Mouse (Mus musculus) stomach, postnatal 0 days (tissue): ENCODE measurements around the gene Ckap2l. TPM values are rescaled to one million over a fixed set of nuclear protein-coding genes. Genes with fewer than 3 reads are reported as not detected.

Source experiments
- ATAC-seq: fragments of 200-750 bp; cut with Nextera tagmentation; 2 replicates; pipeline ENCODE4 v1.8.0; 2017; ENCODE audit not compliant: low FRiP score, low TSS enrichment
- DNase-seq: peaks from one replicate; pipeline ENCODE4 v3.0.0-alpha.2; 2016; ENCODE audit warnings: low spot score
- H3K27ac ChIP-seq: fragments of 300-500 bp; sonication (generic); replicated peaks from 2 replicates; pipeline ENCODE4 v1.5.1; 2014; ENCODE audit warnings: mild to moderate bottlenecking, control low read depth
- H3K27me3 ChIP-seq: fragments of 300-500 bp; sonication (generic); 2 replicates; pipeline ENCODE4 v1.6.1; 2014; ENCODE audit warnings: low read length; ENCODE audit not compliant: control insufficient read depth, insufficient read depth
- H3K36me3 ChIP-seq: fragments of 300-500 bp; sonication (generic); 2 replicates; pipeline ENCODE4 v1.6.1; 2014; ENCODE audit warnings: low read length, mixed read lengths; ENCODE audit not compliant: control insufficient read depth, insufficient read depth
- H3K4me1 ChIP-seq: fragments of 300-500 bp; sonication (generic); replicated peaks from 2 replicates; pipeline ENCODE4 v1.6.1; 2014; ENCODE audit warnings: antibody characterized with exemption; ENCODE audit not compliant: control insufficient read depth, insufficient read depth
- H3K4me2 ChIP-seq: fragments of 300-500 bp; sonication (generic); replicated peaks from 2 replicates; pipeline ENCODE4 v1.6.1; 2014; ENCODE audit warnings: low read depth, mild to moderate bottlenecking, control low read depth, moderate library complexity
- H3K4me3 ChIP-seq: fragments of 300-500 bp; sonication (generic); 2 replicates; pipeline ENCODE4 v1.5.1; 2014; ENCODE audit warnings: low read depth, low read length, control low read depth
- H3K9ac ChIP-seq: fragments of 300-500 bp; sonication (generic); 2 replicates; pipeline ENCODE4 v1.6.1; 2014; ENCODE audit warnings: mild to moderate bottlenecking, low read length, control low read depth, mixed read lengths
- H3K9me3 ChIP-seq: fragments of 300-500 bp; sonication (generic); 2 replicates; pipeline ENCODE4 v1.6.1; 2016; ENCODE audit warnings: low read length; ENCODE audit not compliant: control insufficient read depth
- CTCF ChIP-seq: IDR thresholded peaks from 2 replicates; pipeline ENCODE4 v1.5.1; 2016; ENCODE audit warnings: antibody characterized with exemption, low read depth, mild to moderate bottlenecking, moderate library complexity
- EP300 ChIP-seq: optimal IDR thresholded peaks from 2 replicates; pipeline ENCODE3; 2016; ENCODE audit warnings: antibody characterized with exemption
- WGBS: fragments of 180-500 bp; shearing (Covaris S2); extraction: QIAGEN DNeasy Blood & Tissue Kit; methylation state at CpG from one replicate; pipeline ENCODE4 v1.1.7; 2014; 5-methylcytosine and 5-hydroxymethylcytosine counted together
- polyA plus RNA-seq: library from polyadenylated mRNA; unstranded; fragments of >200 nt; fragmentation: Nextera tagmentation; extraction: Ambion mirVana; gene quantifications from 2 replicates; pipeline ENCODE4 v1.2.1, GENCODE M21; 2015

Ckap2l gene
- polyA plus RNA-seq, 1 experiment from 2014 or later, result 9.8 TPM

GRCm38 (mm10) chr2:129225251-129225819, 71.7 kb downstream of the Ckap2l start:
- Histone ChIP-seq H3K27me3 (no peaks in the 10 kb centered on the region), H3K4me1 (no peaks in the 10 kb centered on the region), H3K36me3 (no peaks in the 10 kb centered on the region), H3K4me3 (no peak overlapping the region), H3K9me3 (no peaks in the 10 kb centered on the region), H3K27ac (no peak overlapping the region), H3K9ac (no peak overlapping the region), H3K4me2 (no peak overlapping the region)
- no peak for TF ChIP-seq CTCF
- no peak for TF ChIP-seq EP300
- no peak for ATAC-seq
- WGBS, result 81% methylated on average over 17 of the region's 17 CpGs
- no peak for DNase-seq

GRCm38 (mm10) chr2:129224178-129224577, 72.8 kb downstream of the Ckap2l start:
- no peaks in the 10 kb centered on the region for H3K27me3 ChIP-seq
- TF ChIP-seq CTCF (no peak), EP300 (no peak)
- no peaks in the 10 kb centered on the region for H3K36me3 ChIP-seq
- no peaks in the 10 kb centered on the region for H3K4me1 ChIP-seq
- DNase-seq (no peak), ATAC-seq (no peak)
- H3K27ac ChIP-seq, result no peak overlapping the region
- no peak overlapping the region for H3K4me2 ChIP-seq
- no peaks in the 10 kb centered on the region for H3K9me3 ChIP-seq
- H3K9ac ChIP-seq, result no peak overlapping the region
- no peak overlapping the region for H3K4me3 ChIP-seq
- whole genome bisulfite sequencing, result 65% methylated on average over 4 of the region's 4 CpGs

GRCm38 (mm10) chr2:129221097-129221632, 75.8 kb downstream of the Ckap2l start:
- WGBS, result 63% methylated on average over 9 of the region's 9 CpGs
- no peak overlapping the region for H3K27ac ChIP-seq
- H3K4me1 ChIP-seq, result no peaks in the 10 kb centered on the region
- no peak for ATAC-seq
- no peak overlapping the region for H3K4me2 ChIP-seq
- no peak overlapping the region for H3K9ac ChIP-seq
- DNase-seq, result no peak
- H3K36me3 ChIP-seq, result no peaks in the 10 kb centered on the region
- H3K9me3 ChIP-seq, result no peaks in the 10 kb centered on the region
- no peak for TF ChIP-seq EP300
- no peak for TF ChIP-seq CTCF
- no peaks in the 10 kb centered on the region for H3K27me3 ChIP-seq
- H3K4me3 ChIP-seq, result no peak overlapping the region

- ATAC-seq (no peak), DNase-seq (no peak)
- Histone ChIP-seq H3K4me3 (no peak overlapping the region), H3K4me1 (no peaks in the 10 kb centered on the region), H3K9me3 (no peaks in the 10 kb centered on the region), H3K4me2 (no peak overlapping the region), H3K36me3 (no peaks in the 10 kb centered on the region), H3K27ac (no peak overlapping the region), H3K9ac (no peak overlapping the region), H3K27me3 (no peaks in the 10 kb centered on the region)
- TF ChIP-seq EP300 (no peak), CTCF (no peak)
- 80% methylated on average over 4 of the region's 4 CpGs for WGBS
Measured at GRCm38 (mm10) chr2:129218537-129219105, 78.4 kb downstream of the Ckap2l start.

Other genes with a start within 250 kb of the Ckap2l start
- gene Vinac1, start 249.0 kb downstream of the Ckap2l start, polyA plus RNA-seq, result 0.16 and 0.22 TPM in 2 replicates
- gene Ttl, start 231.3 kb downstream of the Ckap2l start, polyA plus RNA-seq, result 6.8 and 7.1 TPM in 2 replicates
- gene Polr1b, start 196.2 kb downstream of the Ckap2l start, polyA plus RNA-seq, result 9.3 and 9.5 TPM in 2 replicates
- gene Chchd5, start 167.5 kb downstream of the Ckap2l start, polyA plus RNA-seq, result 15.5 and 15.8 TPM in 2 replicates
- 8.9 TPM in 2 replicates for gene Slc20a1, start 98.4 kb downstream of the Ckap2l start, polyA plus RNA-seq
- gene Il1a, start 12.8 kb upstream of the Ckap2l start, polyA plus RNA-seq, result 4.6 and 5.8 TPM in 2 replicates
- gene Il1b, start 73.9 kb upstream of the Ckap2l start, polyA plus RNA-seq, result 0.22 and 0.61 TPM in 2 replicates
- 0.05 TPM in 1 of 2 replicates, not detected in the other for gene F830045P16Rik, start 239.4 kb upstream of the Ckap2l start, polyA plus RNA-seq